Comparison of ENCODE assay signal across 9 mouse cellular contexts in genomic region chr12:69229251-69229650, GRCm38 (mm10). TPM values are rescaled to one million over a fixed set of nuclear protein-coding genes. Genes with fewer than 3 reads are reported as not detected.
DNase-seq lines count a peak whose midpoint lies in the region; ATAC-seq lines count a peak whose summit lies in the region.
"Had no signal": no experiment of that assay in that cellular context is flagged by ENCODE, and none has a peak within 500 bp of the region (broad histone marks: within the 10 kb centered on the region; RNA-seq: fewer than 3 reads in every experiment).

No protein-coding gene starts in this region.

- H3K27ac ChIP-seq in midbrain, embryonic 14.5 days (replicated peaks; ENCODE audit: low read depth, low read length): no peak overlapping the region

- no peak overlapping the region for H3K4me2 ChIP-seq in midbrain, embryonic 14.5 days (ENCODE audit: low read length)

- no peak for ATAC-seq in cerebellum, adult (ENCODE audit: insufficient number of reproducible peaks, low FRiP score, low TSS enrichment)
- ATAC-seq in megakaryocyte-erythroid progenitor cell, adult 5-6 weeks (replicated peaks; ENCODE audit: low FRiP score, low TSS enrichment, poor library complexity, severe bottlenecking): peak; percentile 51
- ATAC-seq in midbrain, embryonic 14.5 days (ENCODE audit: low FRiP score, low TSS enrichment): no peak

- H3K9ac ChIP-seq in midbrain, embryonic 14.5 days (replicated peaks; ENCODE audit: low read length): no peak overlapping the region

- DNase-seq in cerebellum, postnatal 10 days: peak; percentile 13 to 15
- peak; percentile 87 for DNase-seq in 416B (ENCODE audit: low read depth)
- peak; percentile 89 for DNase-seq in ZHBTc4 (ENCODE audit: low read depth, low spot score)
- no peak for DNase-seq in cerebellum, adult 9-11 months
- DNase-seq in midbrain, embryonic 14.5 days: no peak
- no peak for DNase-seq in left cerebral cortex, postnatal 25 days (ENCODE audit: low spot score in 2 of 2)

- H3K4me3 ChIP-seq in midbrain, embryonic 14.5 days (replicated peaks; ENCODE audit: low read depth, low read length): no peak overlapping the region

- no peaks in the 10 kb centered on the region for H3K27me3 ChIP-seq in midbrain, embryonic 14.5 days (ENCODE audit: control insufficient read depth, insufficient read depth, low read length)

- intact Hi-C loops in left cerebral cortex, postnatal 25 days (cut with DNase I): no loop called here

- no peaks in the 10 kb centered on the region for H3K4me1 ChIP-seq in midbrain, embryonic 14.5 days (ENCODE audit: control insufficient read depth, insufficient read depth, low read length)

- 60% methylated on average over 2 of the region's 2 CpGs for WGBS in midbrain, embryonic 14.5 days

- H3K9me3 ChIP-seq in midbrain, embryonic 14.5 days (ENCODE audit: control insufficient read depth, low read length): no peaks in the 10 kb centered on the region

- H3K36me3 ChIP-seq in midbrain, embryonic 14.5 days (ENCODE audit: control insufficient read depth, insufficient read depth, low read length): no peaks in the 10 kb centered on the region

RNA-seq across cellular contexts. Expression of gene Pole2, which starts 1.3 kb away (rescaled TPM):
- 67.3 and 69.2 TPM in 2 replicates for total RNA-seq in megakaryocyte-erythroid progenitor cell, adult 5-6 weeks (2014; fragmentation: Nextera tagmentation)
- total RNA-seq in megakaryocyte-erythroid progenitor cell, adult 5-6 weeks (2017): 39.8 and 44.5 TPM in 2 replicates
- 4.0 and 4.6 TPM in 2 replicates for polyA plus RNA-seq in midbrain, embryonic 14.5 days (2014; fragmentation: Nextera tagmentation; extraction: Ambion mirVana)
- under 1 TPM; 0.48 to 0.76 TPM for total RNA-seq in left cerebral cortex, postnatal 25 days (2021)

RNA-seq across cellular contexts. Expression of gene Klhdc1, which starts 11.7 kb away (rescaled TPM):
- total RNA-seq in megakaryocyte-erythroid progenitor cell, adult 5-6 weeks (2014; fragmentation: Nextera tagmentation): 6.3 and 9.5 TPM in 2 replicates
- total RNA-seq in megakaryocyte-erythroid progenitor cell, adult 5-6 weeks (2017): 7.3 and 7.7 TPM in 2 replicates
- 17.5 and 18.5 TPM in 2 replicates for polyA plus RNA-seq in midbrain, embryonic 14.5 days (2014; fragmentation: Nextera tagmentation; extraction: Ambion mirVana)
- total RNA-seq in left cerebral cortex, postnatal 25 days (2021): 10 to 100 TPM; 18.8 to 20.3 TPM
- polyA plus RNA-seq: erythroblast, embryonic 14.5 days had no signal

RNA-seq across cellular contexts. Expression of gene Gm49384, which starts 25.2 kb away (rescaled TPM):
- 24.6 and 33.2 TPM in 2 replicates for total RNA-seq in megakaryocyte-erythroid progenitor cell, adult 5-6 weeks (2014; fragmentation: Nextera tagmentation)
- 18.5 and 30.4 TPM in 2 replicates for total RNA-seq in megakaryocyte-erythroid progenitor cell, adult 5-6 weeks (2017)
- 11.7 and 13.8 TPM in 2 replicates for polyA plus RNA-seq in midbrain, embryonic 14.5 days (2014; fragmentation: Nextera tagmentation; extraction: Ambion mirVana)
- total RNA-seq in left cerebral cortex, postnatal 25 days (2021): 1 to 10 TPM; 3.9 to 4.7 TPM
- polyA plus RNA-seq: erythroblast, embryonic 14.5 days had no signal

RNA-seq across cellular contexts. Expression of gene Dnaaf2, which starts 31.0 kb away (rescaled TPM):
- 2.4 and 11.9 TPM in 2 replicates for total RNA-seq in megakaryocyte-erythroid progenitor cell, adult 5-6 weeks (2014; fragmentation: Nextera tagmentation)
- total RNA-seq in megakaryocyte-erythroid progenitor cell, adult 5-6 weeks (2017): 6.0 and 10.7 TPM in 2 replicates
- polyA plus RNA-seq in midbrain, embryonic 14.5 days (2014; fragmentation: Nextera tagmentation; extraction: Ambion mirVana): 7.0 and 7.6 TPM in 2 replicates
- total RNA-seq in left cerebral cortex, postnatal 25 days (2021): 1 to 10 TPM; 1.2 to 1.5 TPM

RNA-seq across cellular contexts. Expression of gene Gm49383, which starts 32.3 kb away (rescaled TPM):
- 7.8 and 24.2 TPM in 2 replicates for total RNA-seq in megakaryocyte-erythroid progenitor cell, adult 5-6 weeks (2014; fragmentation: Nextera tagmentation)
- total RNA-seq in megakaryocyte-erythroid progenitor cell, adult 5-6 weeks (2017): 42.3 and 48.1 TPM in 2 replicates
- 12.7 and 15.0 TPM in 2 replicates for polyA plus RNA-seq in midbrain, embryonic 14.5 days (2014; fragmentation: Nextera tagmentation; extraction: Ambion mirVana)
- total RNA-seq in left cerebral cortex, postnatal 25 days (2021): 1 to 10 TPM; 3.8 to 5.9 TPM
- polyA plus RNA-seq: erythroblast, embryonic 14.5 days had no signal

Comparison
In these comparisons a context has a peak if more than half of its experiments do, and no peak if none do; other contexts are left out.
1. DNase-seq: peak in cerebellum, postnatal 10 days (2 of 2), 416B (single experiment) and ZHBTc4 (single experiment); none in cerebellum, adult 9-11 months (single experiment), midbrain, embryonic 14.5 days (single experiment) and left cerebral cortex, postnatal 25 days (0 of 2).
2. RNA of gene Pole2, which starts 1.3 kb away (total RNA-seq): 39.8 to 69.2 TPM in megakaryocyte-erythroid progenitor cell, adult 5-6 weeks; 0.48 to 0.76 TPM in left cerebral cortex, postnatal 25 days; every median in the first group is over 10 times any median in the second.